8 mouse cellular contexts compared by ENCODE assay signal in genomic region chr17:35702605-35703004, GRCm38 (mm10). TPM values are rescaled to one million over a fixed set of nuclear protein-coding genes. Genes with fewer than 3 reads are reported as not detected.
DNase-seq lines count a peak whose midpoint lies in the region; ATAC-seq and TF ChIP-seq lines count a peak whose summit lies in the region.
"Had no signal": no experiment of that assay in that cellular context is flagged by ENCODE, and none has a peak within 500 bp of the region (broad histone marks: within the 10 kb centered on the region; RNA-seq: fewer than 3 reads in every experiment).

No protein-coding gene starts in this region.

- peak overlapping the region; percentile 75; the same call in 1 of the 2 replicates for H3K4me3 ChIP-seq in left cerebral cortex, adult 2 months
- H3K4me3 ChIP-seq in forebrain, embryonic 14.5 days (ENCODE audit: low read depth, low read length) = peak overlapping the region; percentile 78
- peak overlapping the region; percentile 68 for H3K4me3 ChIP-seq in limb, embryonic 14.5 days (replicated peaks; ENCODE audit: low read length)
- H3K4me3 ChIP-seq in stomach, embryonic 14.5 days (ENCODE audit: low read depth, low read length) = peak overlapping the region; percentile 61

- H3K4me1 ChIP-seq in forebrain, embryonic 14.5 days (ENCODE audit: control insufficient read depth, insufficient read depth, low read length) = peaks cover 17% of the 10 kb centered on the region
- peaks cover 40% of the 10 kb centered on the region for H3K4me1 ChIP-seq in limb, embryonic 14.5 days (ENCODE audit: control insufficient read depth, insufficient read depth, low read length)
- H3K4me1 ChIP-seq in stomach, embryonic 14.5 days (ENCODE audit: control insufficient read depth, insufficient read depth, low read length) = peaks cover 27% of the 10 kb centered on the region

- no peaks in the 10 kb centered on the region for H3K9me3 ChIP-seq in forebrain, embryonic 14.5 days (replicated peaks; ENCODE audit: control insufficient read depth, low read length)
- H3K9me3 ChIP-seq in limb, embryonic 14.5 days (ENCODE audit: control insufficient read depth, low read length) = no peaks in the 10 kb centered on the region
- H3K9me3 ChIP-seq in stomach, embryonic 14.5 days (ENCODE audit: control insufficient read depth, low read depth, low read length) = no peaks in the 10 kb centered on the region

- H3K27me3 ChIP-seq in forebrain, embryonic 14.5 days (replicated peaks; ENCODE audit: control insufficient read depth, insufficient read depth, low read length) = no peaks in the 10 kb centered on the region
- H3K27me3 ChIP-seq in limb, embryonic 14.5 days (ENCODE audit: control insufficient read depth, insufficient read depth, low read length) = no peaks in the 10 kb centered on the region; the same call in 1 of the 2 replicates
- no peaks in the 10 kb centered on the region for H3K27me3 ChIP-seq in stomach, embryonic 14.5 days (ENCODE audit: control insufficient read depth, insufficient read depth, low read length)

- no peak for DNase-seq in left cerebral cortex, adult 2 months (ENCODE audit: extremely low spot score in 1 of 2, low spot score in 2 of 2)
- DNase-seq in left cerebral cortex, postnatal 4 days = no peak
- no peak for DNase-seq in forebrain, embryonic 14.5 days (ENCODE audit: low spot score)
- DNase-seq in limb, embryonic 14.5 days (ENCODE audit: low spot score) = no peak
- DNase-seq in layer of hippocampus, adult 11-12 months (ENCODE audit: low spot score) = no peak
- DNase-seq in right cerebral cortex, postnatal 4 days = no peak

- peak overlapping the region; percentile 71 for H3K4me2 ChIP-seq in forebrain, embryonic 14.5 days (ENCODE audit: low read length)
- H3K4me2 ChIP-seq in limb, embryonic 14.5 days (replicated peaks; ENCODE audit: low read depth, low read length, severe bottlenecking) = peak overlapping the region; percentile 83
- peak overlapping the region; percentile 79 for H3K4me2 ChIP-seq in stomach, embryonic 14.5 days (replicated peaks; ENCODE audit: low read depth, low read length)

- no peak for TF ChIP-seq POLR2A in limb, embryonic 14.5 days (IDR thresholded peaks at IDR 0.05; ENCODE audit: borderline replicate concordance, extremely low read depth, insufficient read depth, insufficient read length)

- 0% methylated on average over 4 of the region's 4 CpGs for WGBS in forebrain, embryonic 14.5 days
- WGBS in limb, embryonic 14.5 days = 20% methylated on average over 4 of the region's 4 CpGs
- 9% methylated on average over 4 of the region's 4 CpGs for WGBS in stomach, embryonic 14.5 days

- peak overlapping the region; percentile 94 for H3K9ac ChIP-seq in forebrain, embryonic 14.5 days (ENCODE audit: low read length)
- H3K9ac ChIP-seq in limb, embryonic 14.5 days (ENCODE audit: low read depth, low read length, severe bottlenecking) = peak overlapping the region; percentile 73; the same call in 1 of the 2 replicates
- peak overlapping the region; percentile 69; the same call in 1 of the 2 replicates for H3K9ac ChIP-seq in stomach, embryonic 14.5 days (replicated peaks; ENCODE audit: low read depth, low read length)

- no peak for ATAC-seq in forebrain, embryonic 14.5 days
- no peak for ATAC-seq in limb, embryonic 14.5 days (ENCODE audit: low FRiP score, low read depth)
- ATAC-seq in stomach, embryonic 14.5 days (ENCODE audit: insufficient number of reproducible peaks, insufficient read depth, low FRiP score, low read depth) = no peak

- peaks cover 3% of the 10 kb centered on the region; the same call in 1 of the 2 replicates for H3K36me3 ChIP-seq in forebrain, embryonic 14.5 days (ENCODE audit: control insufficient read depth, insufficient read depth, low read length)
- H3K36me3 ChIP-seq in limb, embryonic 14.5 days (ENCODE audit: control insufficient read depth, insufficient read depth, low read length) = no peaks in the 10 kb centered on the region
- H3K36me3 ChIP-seq in stomach, embryonic 14.5 days (ENCODE audit: control insufficient read depth, insufficient read depth, low read length) = no peaks in the 10 kb centered on the region; the same call in 1 of the 2 replicates

- intact Hi-C loops in left cerebral cortex, adult 2 months (cut with DNase I) = loop anchor here (5.0 kb wide), 1 partner anchor 460 kb away; the partner anchor contains the start of gene Ddx39b
- intact Hi-C loops in left cerebral cortex, postnatal 4 days (cut with DNase I) = no loop called here

- H3K27ac ChIP-seq in left cerebral cortex, adult 2 months = peak overlapping the region; percentile 78
- H3K27ac ChIP-seq in forebrain, embryonic 14.5 days (ENCODE audit: low read depth, low read length) = peak overlapping the region; percentile 99
- peak overlapping the region; percentile 90 for H3K27ac ChIP-seq in limb, embryonic 14.5 days (replicated peaks; ENCODE audit: low read depth, low read length)
- peak overlapping the region; percentile 95 for H3K27ac ChIP-seq in stomach, embryonic 14.5 days (ENCODE audit: low read length)

- no peak for TF ChIP-seq CTCF in left cerebral cortex, adult 2 months (IDR thresholded peaks at IDR 0.05)

RNA-seq across cellular contexts. Expression of gene Ddr1, which starts 1.8 kb away (rescaled TPM):
- 10 to 100 TPM; 47.2 to 47.8 TPM for total RNA-seq in left cerebral cortex, adult 2 months (2021)
- 10 to 100 TPM; 42.6 to 50.1 TPM for total RNA-seq in left cerebral cortex, postnatal 4 days (2021)
- polyA plus RNA-seq in forebrain, embryonic 14.5 days (2014; fragmentation: Nextera tagmentation; extraction: Ambion mirVana) = 62.0 and 74.5 TPM in 2 replicates
- 49.4 and 60.1 TPM in 2 replicates for polyA plus RNA-seq in limb, embryonic 14.5 days (2012; rRNA removed)
- 56.7 and 58.2 TPM in 2 replicates for polyA plus RNA-seq in limb, embryonic 14.5 days (2014; fragmentation: Nextera tagmentation; extraction: Ambion mirVana)
- 50.4 and 50.6 TPM in 2 replicates for polyA plus RNA-seq in stomach, embryonic 14.5 days (2014; fragmentation: Nextera tagmentation; extraction: Ambion mirVana)

RNA-seq across cellular contexts. Expression of gene Gtf2h4, which starts 29.1 kb away (rescaled TPM):
- 10 to 100 TPM; 34.5 to 35.9 TPM for total RNA-seq in left cerebral cortex, adult 2 months (2021)
- 10 to 100 TPM; 29.1 to 31.8 TPM for total RNA-seq in left cerebral cortex, postnatal 4 days (2021)
- 36.9 and 38.2 TPM in 2 replicates for polyA plus RNA-seq in forebrain, embryonic 14.5 days (2014; fragmentation: Nextera tagmentation; extraction: Ambion mirVana)
- polyA plus RNA-seq in limb, embryonic 14.5 days (2012; rRNA removed) = 43.0 and 52.0 TPM in 2 replicates
- polyA plus RNA-seq in limb, embryonic 14.5 days (2014; fragmentation: Nextera tagmentation; extraction: Ambion mirVana) = 40.7 and 44.9 TPM in 2 replicates
- 40.1 and 42.7 TPM in 2 replicates for polyA plus RNA-seq in stomach, embryonic 14.5 days (2014; fragmentation: Nextera tagmentation; extraction: Ambion mirVana)

RNA-seq across cellular contexts. Expression of gene Vars2, which starts 35.2 kb away (rescaled TPM):
- total RNA-seq in left cerebral cortex, adult 2 months (2021) = 10 to 100 TPM; 33.2 to 42.6 TPM
- 10 to 100 TPM; 51.5 to 53.3 TPM for total RNA-seq in left cerebral cortex, postnatal 4 days (2021)
- 9.3 and 11.5 TPM in 2 replicates for polyA plus RNA-seq in forebrain, embryonic 14.5 days (2014; fragmentation: Nextera tagmentation; extraction: Ambion mirVana)
- 35.4 and 47.8 TPM in 2 replicates for polyA plus RNA-seq in limb, embryonic 14.5 days (2012; rRNA removed)
- polyA plus RNA-seq in limb, embryonic 14.5 days (2014; fragmentation: Nextera tagmentation; extraction: Ambion mirVana) = 14.8 and 18.7 TPM in 2 replicates
- polyA plus RNA-seq in stomach, embryonic 14.5 days (2014; fragmentation: Nextera tagmentation; extraction: Ambion mirVana) = 14.0 and 18.7 TPM in 2 replicates

RNA-seq across cellular contexts. Expression of gene Mucl3, which starts 59.1 kb away (rescaled TPM):
- total RNA-seq in left cerebral cortex, adult 2 months (2021) = not detected
- not detected for total RNA-seq in left cerebral cortex, postnatal 4 days (2021)
- polyA plus RNA-seq in forebrain, embryonic 14.5 days (2014; fragmentation: Nextera tagmentation; extraction: Ambion mirVana) = not detected in 2 replicates
- 0.13 and 0.30 TPM in 2 replicates for polyA plus RNA-seq in limb, embryonic 14.5 days (2012; rRNA removed)
- polyA plus RNA-seq in limb, embryonic 14.5 days (2014; fragmentation: Nextera tagmentation; extraction: Ambion mirVana) = 0.22 TPM in 1 of 2 replicates, not detected in the other
- polyA plus RNA-seq in stomach, embryonic 14.5 days (2014; fragmentation: Nextera tagmentation; extraction: Ambion mirVana) = 13.2 and 13.4 TPM in 2 replicates
- total RNA-seq: megakaryocyte, adult 5-6 weeks had no signal
